24 mouse cellular contexts compared by ENCODE assay signal in genomic region chr10:40673297-40673665, GRCm38 (mm10). TPM values are rescaled to one million over a fixed set of nuclear protein-coding genes. Genes with fewer than 3 reads are reported as not detected.
A peak's percentile ranks its signal among the peaks of the same experiment; 100 is the strongest.
DNase-seq lines count a peak whose midpoint lies in the region; ATAC-seq lines count a peak whose summit lies in the region.
"Had no signal": no experiment of that assay in that cellular context is flagged by ENCODE, and none has a peak within 500 bp of the region (broad histone marks: within the 10 kb centered on the region; RNA-seq: fewer than 3 reads in every experiment).

No protein-coding gene starts in this region.

- no peak overlapping the region for H3K9ac ChIP-seq in midbrain, embryonic 13.5 days (replicated peaks)
- H3K9ac ChIP-seq in hindbrain, embryonic 13.5 days: no peak overlapping the region
- H3K9ac ChIP-seq in neural tube, embryonic 13.5 days: peak overlapping the region; percentile 34; the same call in 1 of the 2 replicates
- H3K9ac ChIP-seq: liver, embryonic 14.5 days; lung, embryonic 15.5 days had no signal

- no peak for DNase-seq in midbrain, embryonic 10.5 days (ENCODE audit: low spot score)
- DNase-seq in hindbrain, embryonic 10.5 days (ENCODE audit: low spot score): no peak
- DNase-seq in ovary, adult 18-20 months (ENCODE audit: low spot score): no peak
- DNase-seq in cerebellum, postnatal 25 days: no peak
- DNase-seq: B cell, adult 2 months; cerebellum, adult 11 months; cerebellum, adult 9-11 months; kidney, postnatal 36 days; layer of hippocampus, adult 9-11 months; lung, postnatal 4 days; thymus, adult 2 months; thymus, postnatal 4 days had no signal

- 50% methylated on average over 7 of the region's 7 CpGs for WGBS in midbrain, embryonic 13.5 days
- WGBS in midbrain, embryonic 10.5 days: 62% methylated on average over 7 of the region's 7 CpGs
- WGBS in hindbrain, embryonic 10.5 days: 62% methylated on average over 7 of the region's 7 CpGs
- WGBS in hindbrain, embryonic 13.5 days: 43% methylated on average over 7 of the region's 7 CpGs
- 55% methylated on average over 7 of the region's 7 CpGs for WGBS in neural tube, embryonic 13.5 days

- ATAC-seq in midbrain, embryonic 13.5 days: peak; percentile 9; the same call in 1 of the 2 replicates
- 0 out of 2 replicates have a peak, but pooled peaks have one; percentile 22 for ATAC-seq in hindbrain, embryonic 13.5 days (ENCODE audit: low FRiP score)
- ATAC-seq in neural tube, embryonic 13.5 days (ENCODE audit: low read depth): no peak
- ATAC-seq: forebrain, embryonic 16.5 days; intestine, embryonic 16.5 days; Patski had no signal

- no peak overlapping the region for H3K4me3 ChIP-seq in midbrain, embryonic 13.5 days (replicated peaks)
- no peak overlapping the region for H3K4me3 ChIP-seq in midbrain, embryonic 10.5 days
- no peak overlapping the region for H3K4me3 ChIP-seq in hindbrain, embryonic 10.5 days
- H3K4me3 ChIP-seq in hindbrain, embryonic 13.5 days: no peak overlapping the region
- no peak overlapping the region for H3K4me3 ChIP-seq in neural tube, embryonic 13.5 days

- H3K4me2 ChIP-seq in midbrain, embryonic 13.5 days (replicated peaks): no peak overlapping the region
- H3K4me2 ChIP-seq in hindbrain, embryonic 13.5 days: no peak overlapping the region
- no peak overlapping the region for H3K4me2 ChIP-seq in neural tube, embryonic 13.5 days

- H3K4me1 ChIP-seq in midbrain, embryonic 13.5 days (replicated peaks): peaks cover 18% of the 10 kb centered on the region
- H3K4me1 ChIP-seq in midbrain, embryonic 10.5 days: peaks cover 17% of the 10 kb centered on the region
- peaks cover 17% of the 10 kb centered on the region for H3K4me1 ChIP-seq in hindbrain, embryonic 10.5 days (replicated peaks)
- peaks cover 18% of the 10 kb centered on the region for H3K4me1 ChIP-seq in hindbrain, embryonic 13.5 days (replicated peaks)
- H3K4me1 ChIP-seq in neural tube, embryonic 13.5 days (replicated peaks): peaks cover 21% of the 10 kb centered on the region

- no peaks in the 10 kb centered on the region for H3K27me3 ChIP-seq in midbrain, embryonic 13.5 days
- no peaks in the 10 kb centered on the region; the same call in 1 of the 2 replicates for H3K27me3 ChIP-seq in midbrain, embryonic 10.5 days (ENCODE audit: low read depth, poor library complexity, severe bottlenecking)
- no peaks in the 10 kb centered on the region for H3K27me3 ChIP-seq in hindbrain, embryonic 10.5 days (ENCODE audit: insufficient read depth, poor library complexity, severe bottlenecking)
- no peaks in the 10 kb centered on the region for H3K27me3 ChIP-seq in hindbrain, embryonic 13.5 days
- no peaks in the 10 kb centered on the region for H3K27me3 ChIP-seq in neural tube, embryonic 13.5 days
- H3K27me3 ChIP-seq: CH12.LX; kidney, embryonic 15.5 days; lung, embryonic 15.5 days; Patski had no signal

- no peak overlapping the region for H3K27ac ChIP-seq in midbrain, embryonic 13.5 days
- no peak overlapping the region; the same call in 1 of the 2 replicates for H3K27ac ChIP-seq in midbrain, embryonic 10.5 days (replicated peaks)
- peak overlapping the region; percentile 70 for H3K27ac ChIP-seq in hindbrain, embryonic 10.5 days
- H3K27ac ChIP-seq in hindbrain, embryonic 13.5 days: no peak overlapping the region
- 0 out of 2 replicates have a peak overlapping the region, but pooled peaks have one; percentile 19 for H3K27ac ChIP-seq in neural tube, embryonic 13.5 days (replicated peaks)
- H3K27ac ChIP-seq: forebrain, embryonic 10.5 days; kidney, embryonic 15.5 days; liver, embryonic 14.5 days; lung, embryonic 15.5 days had no signal

- no peaks in the 10 kb centered on the region for H3K36me3 ChIP-seq in midbrain, embryonic 13.5 days
- no peaks in the 10 kb centered on the region for H3K36me3 ChIP-seq in midbrain, embryonic 10.5 days
- no peaks in the 10 kb centered on the region for H3K36me3 ChIP-seq in hindbrain, embryonic 10.5 days
- no peaks in the 10 kb centered on the region for H3K36me3 ChIP-seq in hindbrain, embryonic 13.5 days
- no peaks in the 10 kb centered on the region for H3K36me3 ChIP-seq in neural tube, embryonic 13.5 days
- H3K36me3 ChIP-seq: forebrain, embryonic 10.5 days; G1E; kidney, embryonic 15.5 days; lung, embryonic 15.5 days had no signal

- no peaks in the 10 kb centered on the region for H3K9me3 ChIP-seq in midbrain, embryonic 13.5 days
- no peaks in the 10 kb centered on the region for H3K9me3 ChIP-seq in midbrain, embryonic 10.5 days (replicated peaks)
- no peaks in the 10 kb centered on the region for H3K9me3 ChIP-seq in hindbrain, embryonic 10.5 days
- no peaks in the 10 kb centered on the region for H3K9me3 ChIP-seq in hindbrain, embryonic 13.5 days
- no peaks in the 10 kb centered on the region for H3K9me3 ChIP-seq in neural tube, embryonic 13.5 days
- H3K9me3 ChIP-seq: forebrain, embryonic 10.5 days; G1E; kidney, embryonic 15.5 days; lung, embryonic 15.5 days had no signal

RNA-seq across cellular contexts. Expression of gene Mettl24, which starts 9.8 kb away (rescaled TPM):
- polyA plus RNA-seq in midbrain, embryonic 13.5 days (2015; fragmentation: Nextera tagmentation; extraction: Ambion mirVana): 0.43 and 0.52 TPM in 2 replicates
- polyA plus RNA-seq in midbrain, embryonic 10.5 days (2016; fragmentation: Nextera tagmentation; extraction: Ambion mirVana): 0.54 and 1.2 TPM in 2 replicates
- polyA plus RNA-seq in hindbrain, embryonic 10.5 days (2016; fragmentation: Nextera tagmentation; extraction: Ambion mirVana): 1.2 and 1.4 TPM in 2 replicates
- polyA plus RNA-seq in hindbrain, embryonic 13.5 days (2015; fragmentation: Nextera tagmentation; extraction: Ambion mirVana): 0.58 and 0.64 TPM in 2 replicates
- polyA plus RNA-seq in neural tube, embryonic 13.5 days (2015; fragmentation: Nextera tagmentation; extraction: Ambion mirVana): 0.70 and 0.96 TPM in 2 replicates
- polyA plus RNA-seq: G1E, Patski had no signal

RNA-seq across cellular contexts. Expression of gene Ddo, which starts 43.5 kb away (rescaled TPM):
- polyA plus RNA-seq in midbrain, embryonic 13.5 days (2015; fragmentation: Nextera tagmentation; extraction: Ambion mirVana): 0.19 and 0.70 TPM in 2 replicates
- polyA plus RNA-seq in midbrain, embryonic 10.5 days (2016; fragmentation: Nextera tagmentation; extraction: Ambion mirVana): 0.21 TPM in 1 of 2 replicates, not detected in the other
- polyA plus RNA-seq in hindbrain, embryonic 10.5 days (2016; fragmentation: Nextera tagmentation; extraction: Ambion mirVana): 0.19 and 1.4 TPM in 2 replicates
- 0.69 and 1.5 TPM in 2 replicates for polyA plus RNA-seq in hindbrain, embryonic 13.5 days (2015; fragmentation: Nextera tagmentation; extraction: Ambion mirVana)
- 0.41 and 0.56 TPM in 2 replicates for polyA plus RNA-seq in neural tube, embryonic 13.5 days (2015; fragmentation: Nextera tagmentation; extraction: Ambion mirVana)
- polyA plus RNA-seq: G1E had no signal

Comparison
In these comparisons a context has a peak if more than half of its experiments do, and no peak if none do; other contexts are left out.
1. H3K27ac ChIP-seq: peak in hindbrain, embryonic 10.5 days (single experiment) and neural tube, embryonic 13.5 days (single experiment); none in midbrain, embryonic 13.5 days (single experiment), midbrain, embryonic 10.5 days (single experiment) and hindbrain, embryonic 13.5 days (single experiment).